Mouse (Mus musculus): Measurements from ENCODE around the gene Trappc3l.
A peak's percentile ranks its signal among the peaks of the same experiment; 100 is the strongest.

Gene Trappc3l

GRCm38 (mm10) chr10:34095147-34095546 is 57.8 kb downstream of the Trappc3l start:
- no peak for DNase-seq (ENCODE audit: low read depth, low spot score)

GRCm38 (mm10) chr10:34095964-34096363 is 58.6 kb downstream of the Trappc3l start:
- DNase-seq (ENCODE audit: low read depth, low spot score): no peak

GRCm38 (mm10) chr10:34096418-34096883 is 59.1 kb downstream of the Trappc3l start, which contains the start of gene Calhm5:
Calhm5 (minus strand) TSS chr10:34096519.
- DNase-seq (ENCODE audit: low read depth, low spot score): no peak

- DNase-seq (ENCODE audit: low read depth, low spot score): no peak
Measured at GRCm38 (mm10) chr10:34110863-34111465, 73.6 kb downstream of the Trappc3l start.

DNA sequence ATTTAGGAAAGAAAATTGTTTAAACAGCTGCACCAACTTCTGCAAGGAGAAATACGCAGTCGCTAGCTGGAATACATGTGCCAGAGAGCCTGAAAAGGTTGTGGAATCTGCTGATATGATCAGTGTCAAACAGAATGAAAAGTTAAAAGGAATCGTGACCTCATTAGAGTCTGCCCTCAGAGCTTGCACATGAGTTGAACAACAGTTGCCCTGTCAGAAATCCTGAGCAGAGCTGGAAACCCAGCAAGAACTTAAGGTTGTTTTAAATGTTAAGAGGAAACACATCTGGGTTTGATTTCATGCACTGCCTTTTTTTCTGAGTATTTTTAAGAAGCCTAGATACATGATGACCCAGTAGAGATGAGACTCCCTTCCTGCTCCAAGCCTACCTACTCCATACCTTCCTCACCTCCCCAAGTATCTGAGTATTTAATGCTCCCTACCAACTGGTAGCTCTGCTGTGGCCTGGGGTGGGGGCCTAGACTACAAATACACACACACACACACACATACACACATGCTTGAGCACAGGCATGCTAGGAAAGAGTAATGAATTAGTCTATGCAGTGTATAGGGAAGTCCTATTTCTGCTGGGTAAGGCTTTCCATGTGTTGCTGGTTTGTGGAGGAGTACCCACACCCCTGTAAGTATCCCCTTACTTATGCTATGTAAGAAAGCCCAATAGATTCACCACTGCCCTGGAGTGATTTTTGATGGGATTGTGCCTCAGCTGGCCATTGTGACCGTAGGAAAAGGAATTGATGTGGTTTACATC is 74.8 kb downstream of the Trappc3l start:
- no peak for DNase-seq (ENCODE audit: low read depth, low spot score)

DNA sequence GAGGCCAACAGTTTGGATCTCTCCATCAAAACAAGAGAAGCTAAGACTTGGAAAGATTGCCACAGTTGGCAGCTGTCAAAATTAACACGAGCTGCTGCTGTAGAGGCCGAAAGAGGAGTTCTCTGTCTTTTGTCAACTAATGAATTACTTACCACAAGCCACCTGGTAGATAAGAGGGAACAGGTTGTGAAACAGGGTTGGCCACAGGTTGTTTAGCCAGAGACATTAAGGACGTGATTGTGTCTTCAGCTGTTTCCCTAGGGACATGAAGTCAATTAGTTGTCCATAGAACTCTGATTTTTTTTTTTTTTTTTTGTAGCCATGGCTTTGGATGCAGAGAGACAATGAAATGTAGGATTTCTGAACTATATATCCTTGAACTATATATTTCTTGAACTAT is 79.7 kb downstream of the Trappc3l start:
- no peak for DNase-seq (ENCODE audit: low read depth, low spot score)

GRCm38 (mm10) chr10:34117770-34118169 is 80.4 kb downstream of the Trappc3l start:
- no peak for DNase-seq (ENCODE audit: low read depth, low spot score)

DNA sequence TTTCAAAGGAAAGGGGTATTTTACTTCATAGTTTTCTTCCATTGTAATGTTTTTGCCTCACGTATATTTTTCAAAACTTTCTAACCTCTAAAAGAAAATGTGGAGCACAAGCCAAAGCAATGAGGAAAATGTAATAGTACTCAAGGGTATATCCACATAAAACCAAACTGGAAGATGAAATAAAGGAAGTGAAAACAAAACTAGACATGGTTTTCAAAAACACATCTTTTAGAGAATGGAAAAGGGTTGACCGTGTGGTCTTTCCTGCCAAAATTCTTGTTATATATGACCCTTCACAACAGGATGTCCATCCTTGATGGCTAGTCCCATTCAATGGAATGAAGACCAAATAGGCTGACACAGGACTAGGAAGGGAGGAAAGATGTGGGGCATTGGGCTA is 81.0 kb downstream of the Trappc3l start:
- DNase-seq (ENCODE audit: low read depth, low spot score): no peak

DNA sequence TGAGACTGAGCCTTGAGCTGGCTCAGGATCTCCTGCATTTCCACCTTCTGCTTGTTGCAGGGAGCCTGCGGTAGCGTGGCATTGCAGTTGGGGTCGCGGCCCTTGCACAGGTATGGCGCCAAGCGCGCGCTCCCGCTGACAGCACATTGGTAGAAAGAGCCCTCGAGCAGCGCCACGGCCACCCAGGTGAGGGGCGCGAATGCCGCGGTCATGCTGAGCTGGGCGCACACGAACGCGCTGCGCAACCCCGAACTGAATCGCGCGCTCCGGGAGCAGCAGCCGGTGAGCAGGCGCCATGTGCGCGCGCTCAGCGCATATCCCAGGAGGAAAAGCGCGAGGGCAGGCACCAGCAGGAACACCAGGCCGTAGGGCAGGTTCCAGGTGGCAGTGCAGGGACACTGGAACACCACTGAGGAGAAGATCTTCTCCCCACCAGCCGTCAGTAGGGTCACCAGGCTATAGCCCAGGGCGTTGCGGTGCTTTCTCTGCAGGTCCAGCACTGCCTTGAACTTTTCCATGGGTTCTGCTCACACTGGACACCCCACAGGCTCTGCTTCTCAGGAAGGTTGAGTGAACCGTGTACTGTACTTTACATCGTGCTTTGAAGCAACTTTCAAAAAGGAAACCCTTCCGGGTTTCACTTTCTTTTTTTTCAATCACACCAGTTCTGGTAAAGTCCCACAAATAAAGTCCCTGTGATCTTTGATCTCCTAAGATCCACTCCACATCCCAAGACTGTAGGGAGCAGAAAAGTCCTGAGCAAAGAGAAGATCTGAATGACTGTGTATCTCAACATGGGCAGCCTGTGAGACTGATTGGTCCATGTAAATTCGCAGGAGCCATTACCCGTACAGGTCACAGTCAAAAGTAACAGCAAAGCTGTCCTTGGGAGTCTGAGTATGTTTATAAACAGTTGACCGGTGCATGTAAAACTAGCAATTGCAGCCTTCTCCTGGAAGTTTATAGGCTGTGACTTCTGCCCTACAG is 90.3 kb downstream of the Trappc3l start, which contains the start of gene Calhm6:
Calhm6 (minus strand) TSS at position 593 of the 987 bp plus-strand sequence.
- peak; percentile 9 for DNase-seq (ENCODE audit: low read depth, low spot score)

- DNase-seq (ENCODE audit: low read depth, low spot score): no peak
Measured at GRCm38 (mm10) chr10:34128391-34128790, 91.0 kb downstream of the Trappc3l start.

DNA sequence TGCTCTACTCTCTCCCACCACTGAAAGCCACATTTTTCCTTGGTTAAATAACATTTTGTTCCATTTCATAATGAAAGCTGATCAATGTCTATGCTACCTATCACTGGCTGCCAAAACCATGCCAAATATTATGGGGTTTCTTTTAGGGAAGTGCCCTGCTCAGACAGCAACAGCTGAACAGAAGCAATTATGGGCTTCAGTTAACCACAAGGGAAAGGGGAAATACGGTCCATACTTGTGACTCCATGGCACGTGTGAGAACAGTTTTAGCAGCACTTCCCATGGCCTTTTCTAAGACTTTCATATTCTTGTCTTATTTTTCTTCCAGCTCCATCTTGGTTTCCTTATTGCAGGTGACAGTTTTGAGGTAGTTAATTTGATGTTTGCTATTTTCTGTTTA is 94.0 kb downstream of the Trappc3l start:
- no peak for DNase-seq (ENCODE audit: low read depth, low spot score)

DNA sequence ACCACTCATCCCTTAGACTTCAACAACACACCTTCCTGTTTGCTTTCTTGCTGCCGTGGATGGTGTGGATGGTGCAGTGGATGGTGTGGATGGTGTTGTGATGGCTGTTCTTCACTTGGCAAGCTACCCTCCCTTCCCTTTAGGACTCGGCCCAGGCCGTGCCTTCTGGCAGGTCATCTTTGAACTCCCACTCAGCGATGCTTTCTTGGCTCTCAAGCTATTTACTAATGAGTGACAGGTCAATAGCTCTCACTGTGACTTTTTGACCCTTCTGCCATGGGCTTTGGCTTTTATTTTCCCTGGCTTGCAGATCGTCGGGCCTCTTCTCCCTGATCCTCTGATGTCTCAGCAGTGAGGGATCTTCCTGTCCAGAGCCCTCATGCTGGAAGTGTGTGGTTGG is 99.0 kb downstream of the Trappc3l start:
- no peak for DNase-seq (ENCODE audit: low read depth, low spot score)

GRCm38 (mm10) chr10:34138027-34138426 is 100.6 kb downstream of the Trappc3l start:
- no peak for DNase-seq (ENCODE audit: low read depth, low spot score)

DNA sequence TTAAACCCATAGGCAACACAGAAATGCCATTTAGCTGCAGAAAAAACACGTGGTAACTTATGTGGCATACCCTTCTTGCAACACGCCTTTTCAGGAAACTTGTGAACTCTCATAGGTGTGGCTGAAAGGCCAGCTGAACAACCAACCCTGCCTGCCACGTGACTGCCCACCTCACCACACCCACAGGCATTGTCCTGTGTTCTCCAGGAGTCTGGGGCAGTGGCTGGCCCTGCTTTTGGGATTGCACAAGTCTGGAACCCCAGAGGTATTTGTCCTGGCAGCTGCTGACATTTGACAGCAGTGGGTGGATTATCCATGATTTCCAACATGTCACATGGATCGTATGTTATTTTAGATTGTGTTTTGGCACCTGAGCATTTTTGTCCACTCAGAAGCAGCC is 102.4 kb downstream of the Trappc3l start:
- DNase-seq (ENCODE audit: low read depth, low spot score): no peak

GRCm38 (mm10) chr10:34141693-34142092 is 104.3 kb downstream of the Trappc3l start:
- DNase-seq (ENCODE audit: low read depth, low spot score): no peak

- DNase-seq (ENCODE audit: low read depth, low spot score): no peak
Measured at GRCm38 (mm10) chr10:34149772-34150171, 112.4 kb downstream of the Trappc3l start.

GRCm38 (mm10) chr10:34150454-34150853 is 113.1 kb downstream of the Trappc3l start:
- DNase-seq (ENCODE audit: low read depth, low spot score): no peak

DNA sequence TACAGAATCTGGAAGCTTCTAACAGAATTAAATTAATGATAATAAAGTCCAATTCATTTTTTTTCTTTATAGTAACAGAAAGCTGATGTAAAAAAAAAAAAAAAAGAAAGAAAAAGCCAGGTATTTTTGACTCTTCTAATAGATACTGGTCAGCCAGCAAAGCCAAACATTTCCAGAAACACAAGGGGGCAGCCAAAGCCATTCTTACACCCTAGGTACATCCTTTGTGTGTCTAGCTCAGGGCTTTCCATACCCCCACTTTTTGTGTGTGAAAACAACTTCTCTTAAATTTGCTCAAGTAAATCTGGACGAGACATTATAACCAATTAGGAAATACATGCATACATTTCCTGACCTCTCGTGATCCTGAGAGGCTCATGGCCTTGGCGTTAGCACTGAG is 114.4 kb downstream of the Trappc3l start:
- no peak for DNase-seq (ENCODE audit: low read depth, low spot score)

- no peak for DNase-seq (ENCODE audit: low read depth, low spot score)
Measured at GRCm38 (mm10) chr10:34155796-34156554, 118.6 kb downstream of the Trappc3l start.

Data from retina, postnatal 7 days (tissue).